Mouse (Mus musculus) adrenal gland, postnatal 0 days (tissue): Measurements from ENCODE around the gene Fam98c. TPM values are rescaled to one million over a fixed set of nuclear protein-coding genes. Genes with fewer than 3 reads are reported as not detected.

Experiments
- polyA plus RNA-seq: library from polyadenylated mRNA; unstranded; fragments of >200 nt; fragmentation: Nextera tagmentation; extraction: Ambion mirVana; gene quantifications from 2 replicates; pipeline ENCODE4 v1.2.1, GENCODE M21; 2015

Gene Fam98c
- 22.0 and 30.3 TPM in 2 replicates for polyA plus RNA-seq

DNA sequence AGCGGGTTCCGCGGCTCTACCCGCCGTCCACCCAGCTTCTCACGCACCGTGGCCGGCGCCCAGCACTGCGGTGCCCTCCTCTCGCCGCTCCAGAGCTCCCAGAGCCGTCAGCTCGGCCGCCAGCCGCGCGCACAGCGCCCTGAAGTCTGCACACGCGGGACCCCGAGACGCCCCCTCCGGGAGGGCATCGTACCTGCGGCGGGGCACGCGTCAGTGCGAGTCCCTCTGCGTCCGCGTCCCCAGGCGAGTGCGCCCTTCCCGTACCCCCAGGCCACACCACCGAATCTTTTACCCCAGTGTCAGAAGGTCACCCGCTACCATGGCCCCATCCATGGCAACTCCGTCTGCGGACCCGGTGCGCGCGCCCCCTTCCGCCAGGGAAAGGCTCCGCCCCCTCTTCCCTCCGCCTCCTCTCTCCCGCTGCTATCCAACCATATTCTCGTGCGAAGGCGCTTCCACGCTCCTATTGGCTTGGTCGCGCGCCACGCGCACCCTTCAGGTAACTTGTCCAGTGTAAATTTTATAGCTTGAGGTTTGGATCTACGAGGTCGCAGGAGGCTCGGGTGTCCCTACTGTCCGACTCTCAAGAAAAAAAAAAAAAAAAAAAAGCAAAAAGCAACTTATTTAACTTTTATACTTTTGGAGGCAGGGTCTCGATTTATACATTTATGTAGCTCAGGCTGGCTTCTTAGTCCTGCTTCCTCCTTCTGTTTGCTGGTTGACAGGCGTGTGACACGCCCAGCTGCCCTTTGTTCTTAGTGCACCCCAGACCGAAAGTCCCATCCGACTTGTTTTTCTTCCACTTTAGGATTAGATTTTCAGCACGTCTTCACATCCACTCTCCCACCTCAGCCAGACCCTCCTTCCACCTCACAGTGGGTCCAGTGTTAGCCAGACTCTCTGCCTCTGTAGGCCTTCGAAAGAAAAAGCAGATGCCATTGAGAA is at the start of gene Fam98c:
Gene Fam98c (minus strand): TSS at position 397 of the 945 bp plus-strand sequence.

DNA sequence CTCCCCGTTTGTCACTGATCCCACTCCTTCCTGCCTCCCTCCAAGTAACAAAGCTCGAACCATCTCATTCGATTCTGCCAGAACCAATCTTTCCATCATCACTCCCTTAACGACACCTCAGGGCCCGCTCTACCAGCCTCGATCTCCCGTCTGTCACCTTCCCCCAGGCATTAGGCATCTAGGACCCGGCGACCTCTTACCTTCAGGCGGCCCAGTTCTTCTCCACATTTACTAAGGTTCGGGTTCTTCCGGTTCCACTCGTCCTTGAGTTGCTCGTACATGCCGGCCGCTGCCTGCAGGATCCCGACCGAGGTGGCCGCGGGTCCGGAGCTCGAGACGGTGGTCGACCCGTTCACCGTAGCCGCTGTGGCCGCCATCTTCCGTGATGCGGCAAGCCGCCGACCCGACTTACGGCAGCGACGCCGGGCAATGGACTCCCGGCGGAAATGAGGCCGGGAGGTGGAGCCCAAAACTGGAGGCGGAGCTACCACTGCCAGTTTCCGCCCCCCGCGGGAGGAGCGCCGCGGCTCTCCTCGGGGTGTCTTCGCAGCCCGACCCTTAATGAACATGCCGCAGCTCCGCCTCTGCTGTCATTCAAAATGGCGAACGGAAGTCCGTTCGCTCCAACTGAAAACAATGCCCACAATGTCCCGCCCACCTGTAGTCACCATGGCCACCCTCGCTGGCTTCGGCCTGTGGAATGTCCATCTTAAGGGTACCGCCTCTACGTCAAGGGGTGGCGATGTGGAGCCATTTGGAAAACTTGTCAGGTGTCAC is 24.2 kb upstream of the Fam98c start, which contains the start of gene Psmd8:
Gene Psmd8 (minus strand): TSS at position 625 of the 777 bp plus-strand sequence.

GRCm38 (mm10) chr7:29170066-29170754 is 14.2 kb upstream of the Fam98c start, which contains the start of the genes Ggn and Spred3:
Gene Ggn, plus strand, starts transcription at chr7:29170210.
Gene Spred3, minus strand, starts transcription at chr7:29170411.

DNA sequence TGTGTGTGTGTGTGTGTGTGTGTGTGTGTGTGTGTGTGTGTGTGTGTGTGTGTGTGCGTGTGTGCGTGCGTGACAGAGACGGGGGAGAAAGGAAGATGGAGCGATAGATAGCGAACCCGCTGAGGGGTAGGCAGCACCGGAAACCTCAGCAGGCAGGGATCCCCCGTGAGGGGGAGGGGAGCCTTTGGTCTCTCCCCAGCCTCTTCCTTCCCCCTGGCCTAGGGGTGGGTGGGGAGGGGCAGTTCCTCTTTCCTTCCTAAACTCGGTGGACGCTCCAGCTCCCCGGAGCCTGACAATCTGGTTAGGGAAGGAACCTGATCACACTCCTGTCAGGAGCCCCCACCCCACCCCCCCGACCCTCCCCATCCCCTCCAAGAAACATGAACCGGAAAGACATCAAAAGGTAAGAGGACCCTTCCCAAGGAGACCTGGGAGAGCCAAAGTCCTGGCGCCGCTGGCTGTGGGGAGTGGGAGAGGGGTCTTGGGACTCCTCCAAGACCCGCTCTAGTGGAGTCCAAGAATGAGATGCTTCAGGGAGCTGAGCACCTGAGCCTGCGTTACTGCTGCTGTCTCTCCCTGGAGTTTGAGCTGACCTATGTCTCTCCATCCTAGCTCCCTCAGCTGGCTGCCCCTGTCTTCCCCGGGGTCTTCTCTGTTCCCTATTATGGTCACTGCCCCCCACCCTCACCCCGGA is 21.2 kb downstream of the Fam98c start, which contains the start of gene Rasgrp4:
Gene Rasgrp4 (plus strand): TSS at position 159 of the 694 bp plus-strand sequence.

DNA sequence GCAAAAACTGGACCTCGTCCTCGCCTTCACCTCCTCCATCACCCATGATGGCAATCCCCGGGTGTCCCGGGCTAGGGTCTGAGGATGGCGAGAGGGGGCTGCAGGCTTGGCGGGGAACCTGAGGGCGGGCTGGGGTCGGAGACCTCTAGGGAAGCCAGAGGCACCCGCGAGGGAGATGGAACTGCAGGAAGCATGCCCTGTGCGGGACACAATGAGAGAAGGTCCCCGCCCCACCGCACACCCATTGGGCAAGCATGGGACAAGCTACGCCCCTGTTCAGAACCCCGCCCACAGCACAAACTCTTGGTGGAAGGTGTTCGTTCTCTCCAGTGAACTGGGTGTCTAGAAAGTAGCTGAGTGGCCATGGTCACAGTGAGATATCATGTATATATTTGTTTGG is 31.1 kb downstream of the Fam98c start, which contains the start of gene Ryr1:
Gene Ryr1 (minus strand): TSS at position 210 of the 400 bp plus-strand sequence.

Other genes starting within 250 kb of the Fam98c start
- 121 and 144 TPM in 2 replicates for gene Actn4, start 193.9 kb downstream of the Fam98c start, polyA plus RNA-seq
- gene Eif3k, start 174.4 kb downstream of the Fam98c start, polyA plus RNA-seq: 348 and 365 TPM in 2 replicates
- 2.1 and 8.1 TPM in 2 replicates for gene Map4k1, start 174.2 kb downstream of the Fam98c start, polyA plus RNA-seq
- 0.41 and 1.5 TPM in 2 replicates for gene Ryr1, start 31.1 kb downstream of the Fam98c start, polyA plus RNA-seq
- gene Rasgrp4, start 21.4 kb downstream of the Fam98c start, polyA plus RNA-seq: 0.65 and 0.72 TPM in 2 replicates
- 0.65 and 1.1 TPM in 2 replicates for gene Ggn, start 14.0 kb upstream of the Fam98c start, polyA plus RNA-seq
- 2.3 and 3.7 TPM in 2 replicates for gene Spred3, start 14.2 kb upstream of the Fam98c start, polyA plus RNA-seq
- gene Psmd8, start 24.5 kb upstream of the Fam98c start, polyA plus RNA-seq: 266 and 370 TPM in 2 replicates
- gene Catsperg1, start 57.8 kb upstream of the Fam98c start, polyA plus RNA-seq: 0.76 and 1.7 TPM in 2 replicates
- gene Kcnk6, start 76.3 kb upstream of the Fam98c start, polyA plus RNA-seq: 0.69 and 1.3 TPM in 2 replicates
- 75.2 and 79.0 TPM in 2 replicates for gene Yif1b, start 82.1 kb upstream of the Fam98c start, polyA plus RNA-seq
- 16.2 and 34.8 TPM in 2 replicates for gene 2200002D01Rik, start 92.2 kb upstream of the Fam98c start, polyA plus RNA-seq
- 67.7 and 134 TPM in 2 replicates for gene Spint2, start 125.7 kb upstream of the Fam98c start, polyA plus RNA-seq
- gene Ppp1r14a, start 133.1 kb upstream of the Fam98c start, polyA plus RNA-seq: 22.7 and 34.9 TPM in 2 replicates
- 4.8 and 7.1 TPM in 2 replicates for gene Dpf1, start 147.7 kb upstream of the Fam98c start, polyA plus RNA-seq